Mouse (Mus musculus) left cerebral cortex, postnatal 4 days (tissue): ENCODE data around the gene Spata31d1a. TPM values are rescaled to one million over a fixed set of nuclear protein-coding genes. Genes with fewer than 3 reads are reported as not detected.

Experiments
- DNase-seq: peaks from one replicate; pipeline ENCODE4 v3.0.0-alpha.2; 2022
- intact Hi-C: fragments of 180-260 bp; cut with DNase I; formaldehyde crosslinking; loops from one replicate; pipeline ENCODE4 v1.15.1; 2025
- total RNA-seq, 2 experiments: library from RNA; stranded (reverse); gene quantifications; 2 replicates each; pipeline ENCODE4 v1.2.3; 2021

Spata31d1a gene
- total RNA-seq, 2 experiments from 2014 or later: 0.46 to 0.48 TPM

DNA sequence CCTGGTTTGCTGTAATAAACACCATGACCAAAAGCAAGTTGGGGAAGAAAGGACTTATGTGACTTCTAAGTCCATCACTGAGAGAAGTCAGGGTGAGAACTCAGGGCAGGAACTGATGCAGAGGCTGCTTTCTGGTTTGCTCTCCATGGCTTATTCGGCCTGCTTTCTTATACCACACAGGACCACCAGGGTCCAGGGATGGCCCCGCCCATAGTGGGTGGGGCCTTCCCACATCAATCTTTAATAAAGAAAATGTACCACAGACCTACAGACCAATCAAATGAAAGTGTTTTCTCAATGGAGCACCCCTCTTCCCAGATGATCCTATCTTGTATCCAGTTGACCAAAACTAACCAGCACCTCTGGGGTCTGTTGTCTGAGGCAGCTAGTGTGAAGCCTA, 38.6 kb downstream of the Spata31d1a start:
- intact Hi-C loops: no loop called here
- DNase-seq: no peak

DNA sequence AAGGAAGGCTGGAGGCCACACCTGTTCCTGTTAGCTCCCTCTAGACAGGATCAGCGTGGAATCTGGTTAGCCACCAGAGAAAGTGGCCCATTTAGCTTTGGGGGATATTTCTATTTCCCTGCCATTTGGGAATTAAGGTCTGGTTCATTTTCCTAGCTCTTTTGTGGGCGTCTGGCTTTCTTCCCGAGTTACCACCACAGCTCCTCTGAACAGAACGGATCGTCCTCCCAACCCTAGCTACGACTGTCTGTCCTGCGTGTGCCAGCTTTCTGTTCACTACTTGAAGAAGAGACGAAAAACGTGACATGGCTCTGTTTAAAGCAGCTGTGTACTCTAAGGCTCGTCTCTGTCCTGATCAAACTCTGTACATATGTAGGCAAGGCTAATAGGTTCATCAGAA, 40.2 kb downstream of the Spata31d1a start:
- no peak for DNase-seq
- intact Hi-C loops: no loop called here

DNA sequence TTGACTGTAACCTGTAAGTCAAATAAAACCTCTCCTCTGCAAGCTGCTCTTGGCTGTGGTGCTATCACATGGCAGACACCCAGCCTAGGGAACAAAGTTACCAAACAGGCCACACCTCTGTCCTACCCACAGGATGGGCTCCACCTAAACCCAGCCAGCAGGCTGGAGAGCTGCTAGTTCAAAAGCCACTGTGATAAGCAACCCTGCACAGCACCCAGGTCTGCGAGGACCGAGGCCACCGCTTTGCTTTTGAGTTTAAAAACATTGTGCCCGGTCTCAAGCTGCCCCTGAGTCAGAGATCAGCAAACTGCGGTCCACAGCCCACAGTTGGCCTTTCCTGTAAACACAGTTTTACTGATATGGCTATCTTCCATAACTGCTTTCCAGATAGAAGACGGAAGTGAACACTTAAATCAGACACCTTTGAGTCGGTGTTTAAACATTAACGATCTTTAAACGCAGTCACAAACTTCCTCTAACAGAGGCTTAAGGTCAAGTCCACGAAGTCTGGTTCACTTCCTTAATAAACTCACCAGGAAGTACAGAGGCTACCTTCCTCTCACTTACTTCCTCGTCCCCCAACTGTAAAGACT, 41.5 kb downstream of the Spata31d1a start:
- DNase-seq: no peak
- intact Hi-C loops: no loop called here

DNA sequence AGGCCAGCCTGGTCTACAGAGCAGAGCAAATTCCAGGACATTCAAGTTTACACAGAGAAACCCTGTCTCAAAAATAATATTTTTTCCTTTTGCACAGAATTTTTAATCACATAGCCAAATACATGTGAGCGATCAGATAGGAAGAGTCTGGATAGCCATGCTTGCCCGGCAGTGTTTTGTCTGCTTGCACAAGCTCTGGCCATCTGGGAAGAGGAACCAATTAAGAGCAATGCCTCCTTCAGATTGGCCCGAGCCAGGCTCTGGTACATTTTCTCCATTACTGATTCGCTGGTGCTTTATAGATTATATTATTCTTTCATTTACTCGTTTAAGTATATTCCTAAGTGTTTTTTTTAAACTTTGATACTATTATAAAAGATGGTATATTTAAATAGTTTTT, 42.4 kb downstream of the Spata31d1a start:
- intact Hi-C loops: no loop called here
- DNase-seq: no peak

DNA sequence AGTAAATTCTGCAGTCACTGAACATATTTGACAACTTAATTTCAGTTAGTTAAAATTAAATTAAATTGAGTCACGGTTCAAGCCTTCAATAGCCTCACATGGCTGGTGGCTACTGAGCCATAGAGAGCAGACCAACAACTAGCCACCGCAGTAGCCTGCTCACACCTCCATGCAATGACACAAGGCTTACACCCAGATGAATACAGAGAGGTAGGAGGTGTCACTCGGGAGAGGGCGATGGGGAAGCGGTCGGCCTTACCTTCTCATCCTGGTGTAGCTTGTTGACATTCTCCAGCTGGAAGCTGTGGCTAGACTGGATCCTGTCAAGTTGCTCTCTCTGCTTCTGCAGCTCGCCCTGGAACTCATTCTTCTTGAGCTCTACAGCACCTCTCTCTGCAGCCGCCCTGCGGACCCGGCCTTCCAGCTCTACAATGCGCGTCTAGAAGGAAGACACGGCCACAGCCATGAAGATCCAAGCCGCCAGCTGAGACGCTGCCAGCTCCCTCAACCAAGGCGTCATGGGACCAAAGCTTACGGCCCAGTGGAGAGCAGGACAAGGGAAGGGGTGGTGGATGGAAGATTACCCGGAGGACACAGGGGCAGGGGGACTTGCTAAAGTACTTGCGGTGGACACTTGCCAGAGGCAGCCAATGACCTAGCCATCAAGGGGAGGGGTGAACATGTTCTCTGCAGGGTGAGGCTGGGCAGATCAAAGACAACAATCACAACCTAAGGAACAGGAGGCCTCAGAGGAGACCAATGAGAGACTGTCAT, 46.0 kb downstream of the Spata31d1a start:
- intact Hi-C loops: no loop called here
- no peak for DNase-seq

DNA sequence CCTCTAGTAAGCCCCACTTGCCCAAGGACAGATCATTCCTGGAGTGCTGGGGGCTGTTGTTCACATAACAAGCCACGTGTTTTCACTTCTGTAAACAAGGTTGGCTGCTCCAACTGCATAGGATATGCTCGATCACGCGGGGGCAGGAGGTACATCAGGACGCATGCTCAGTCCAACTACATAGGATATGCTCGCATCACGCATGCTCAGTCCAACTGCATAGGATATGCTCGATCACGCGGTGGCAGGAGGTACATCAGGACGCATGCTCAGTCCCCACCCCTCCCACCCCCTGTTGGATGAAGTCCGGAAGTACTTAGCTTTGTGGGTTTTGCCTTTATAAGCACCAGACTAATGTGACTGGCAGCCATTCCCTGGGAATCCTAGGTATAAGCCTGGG, 48.2 kb downstream of the Spata31d1a start:
- intact Hi-C loops: no loop called here
- no peak for DNase-seq

DNA sequence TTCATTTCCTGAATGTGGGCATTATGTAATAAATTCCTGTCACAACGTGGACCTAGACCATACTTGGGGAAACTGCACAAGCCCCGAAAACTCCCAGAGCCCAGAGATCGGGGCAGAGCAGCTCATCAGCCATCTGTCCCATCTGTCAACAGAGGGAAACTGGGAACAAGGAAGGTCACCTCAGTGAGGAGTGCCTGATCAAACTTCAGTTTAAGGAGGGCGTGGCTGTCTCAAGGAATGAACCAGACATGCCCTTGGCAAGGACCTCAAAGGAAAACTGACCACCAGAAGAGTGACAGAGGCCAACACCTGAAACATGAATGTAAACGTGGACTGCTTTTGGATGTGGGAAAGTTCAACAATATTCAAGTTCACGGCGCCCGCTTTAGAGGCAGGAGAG, 48.7 kb downstream of the Spata31d1a start:
- no peak for DNase-seq
- intact Hi-C loops: no loop called here

DNA sequence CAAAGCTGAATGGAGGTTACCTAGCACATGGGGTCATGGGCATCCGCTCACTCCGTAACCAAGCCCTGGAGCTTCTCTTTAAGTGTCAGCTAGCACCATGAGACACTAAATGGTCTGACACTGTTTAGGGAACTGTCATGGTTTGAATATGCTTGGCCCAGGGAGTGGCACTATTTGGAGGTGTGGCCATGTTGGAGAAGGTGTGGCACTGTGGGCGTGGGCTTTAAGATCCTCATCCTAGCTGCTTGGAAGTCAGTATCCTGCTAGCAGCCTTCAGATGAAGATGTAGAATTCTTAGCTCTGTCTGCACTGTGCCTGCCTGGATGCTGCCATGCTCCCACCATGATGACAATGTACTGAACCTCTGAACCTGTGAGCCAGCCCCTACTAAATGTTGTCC, 49.8 kb downstream of the Spata31d1a start:
- intact Hi-C loops: no loop called here
- DNase-seq: no peak

DNA sequence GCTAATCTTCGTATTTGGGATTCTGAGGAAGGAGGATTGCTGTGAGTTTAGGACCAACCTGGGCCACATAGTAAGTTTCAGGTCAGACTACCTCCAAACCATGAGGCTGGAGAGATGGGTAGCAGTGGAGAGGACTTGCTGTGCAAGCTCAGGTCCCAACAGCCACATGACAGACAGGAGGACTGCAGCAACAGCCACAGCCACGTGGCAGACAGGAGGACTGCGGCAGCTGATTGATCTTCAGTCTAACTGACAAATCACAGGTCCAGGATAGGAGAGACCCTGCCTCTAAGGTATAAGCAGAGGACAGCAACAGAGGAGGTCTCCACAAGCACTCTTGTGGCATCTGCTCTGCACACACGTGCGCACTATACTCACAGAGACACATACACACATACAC, 52.3 kb downstream of the Spata31d1a start:
- no peak for DNase-seq
- intact Hi-C loops: no loop called here

DNA sequence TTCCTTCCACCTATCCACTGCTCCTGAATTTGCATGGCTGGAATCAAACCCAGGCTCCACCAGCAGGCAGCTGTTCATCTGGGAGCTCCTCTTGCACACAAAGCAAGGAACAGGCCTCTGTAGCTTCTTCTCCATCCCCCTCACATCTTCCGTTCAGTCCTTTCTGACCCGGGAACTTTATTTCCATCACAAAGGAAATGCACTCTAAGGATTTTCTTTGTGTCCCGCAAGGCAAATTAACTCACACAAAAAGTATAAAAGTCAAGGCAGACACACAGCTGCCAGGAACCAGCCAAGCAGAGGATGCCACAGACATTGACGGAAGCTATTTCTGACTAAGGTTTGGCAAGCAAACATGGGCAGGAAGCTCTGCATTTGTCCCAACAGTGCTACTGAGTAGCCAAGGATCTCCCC, 53.1 kb downstream of the Spata31d1a start:
- intact Hi-C loops: no loop called here
- DNase-seq: no peak

DNA sequence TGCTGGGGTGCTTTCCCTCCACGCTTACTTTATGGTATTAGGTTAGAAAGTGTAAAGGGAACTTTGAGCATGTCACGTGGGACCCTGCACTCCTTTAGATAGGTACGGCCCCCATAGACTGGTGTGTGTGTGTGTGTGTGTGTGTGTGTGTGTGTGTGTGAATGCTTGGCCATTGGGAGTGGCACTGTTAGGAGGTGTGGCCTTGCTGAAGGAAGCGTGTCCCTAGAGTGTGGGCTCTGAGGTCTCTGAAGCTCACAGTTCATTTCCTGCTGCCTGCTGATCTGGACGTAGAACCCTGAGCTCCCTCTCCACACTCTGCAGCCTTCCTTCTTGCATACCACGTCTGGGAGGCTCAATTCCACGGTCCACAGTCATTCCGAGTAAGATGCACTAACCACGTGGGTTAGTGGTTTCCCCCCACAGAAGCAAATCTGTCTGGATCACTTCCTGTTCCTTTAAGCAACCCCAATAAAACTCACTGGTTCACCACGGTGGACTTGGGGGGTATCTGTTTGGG, 53.8 kb downstream of the Spata31d1a start:
- DNase-seq: no peak
- intact Hi-C loops: no loop called here

DNA sequence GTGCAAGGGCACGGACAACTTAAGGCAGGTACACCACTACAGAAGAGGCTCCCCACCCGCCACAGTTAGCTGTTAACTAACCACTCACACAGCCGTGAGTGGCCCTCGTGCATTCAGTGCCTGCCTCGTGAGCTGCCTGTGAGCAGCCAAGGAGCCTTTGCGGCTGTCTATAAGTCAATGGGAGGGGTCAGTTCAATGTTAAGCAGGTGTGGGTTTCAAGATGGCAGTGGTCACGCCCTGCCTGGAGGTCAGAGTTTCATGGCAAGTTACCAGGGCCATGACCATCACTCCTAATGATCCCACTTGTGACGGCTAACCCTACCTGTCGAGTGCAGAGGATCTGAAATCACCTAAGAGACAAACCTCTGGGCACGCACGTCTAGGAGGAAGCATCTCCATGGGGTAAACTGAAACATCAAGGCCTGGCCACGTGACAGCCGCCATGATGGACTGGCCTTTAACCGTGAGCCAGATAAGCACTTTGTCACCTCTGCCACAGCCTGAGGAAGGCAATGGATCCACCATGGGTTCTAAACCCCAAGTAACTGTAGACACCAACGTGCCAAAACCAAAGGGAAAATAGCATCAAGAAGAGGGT, 54.3 kb downstream of the Spata31d1a start:
- intact Hi-C loops: no loop called here
- no peak for DNase-seq

DNA sequence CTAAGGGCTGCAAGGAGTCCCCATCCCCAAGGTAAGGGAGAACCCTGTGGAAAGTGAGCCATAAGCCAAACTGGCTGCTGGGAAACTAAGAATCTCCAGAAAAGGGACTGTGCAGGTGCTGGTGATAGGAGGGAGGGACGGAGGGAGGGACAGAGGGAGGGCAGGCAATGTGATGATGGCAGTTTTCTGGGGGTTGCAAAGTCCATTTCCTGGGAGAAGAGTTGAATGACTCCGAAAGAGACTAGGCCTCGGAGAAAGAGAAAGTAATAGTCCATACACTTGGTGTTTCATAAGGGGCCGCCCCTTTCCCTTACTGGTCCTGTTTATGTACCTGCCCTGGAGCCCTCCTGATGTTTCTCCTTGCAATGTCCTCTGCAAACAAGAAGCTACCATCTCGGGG, 55.7 kb downstream of the Spata31d1a start:
- DNase-seq: no peak
- intact Hi-C loops: no loop called here

DNA sequence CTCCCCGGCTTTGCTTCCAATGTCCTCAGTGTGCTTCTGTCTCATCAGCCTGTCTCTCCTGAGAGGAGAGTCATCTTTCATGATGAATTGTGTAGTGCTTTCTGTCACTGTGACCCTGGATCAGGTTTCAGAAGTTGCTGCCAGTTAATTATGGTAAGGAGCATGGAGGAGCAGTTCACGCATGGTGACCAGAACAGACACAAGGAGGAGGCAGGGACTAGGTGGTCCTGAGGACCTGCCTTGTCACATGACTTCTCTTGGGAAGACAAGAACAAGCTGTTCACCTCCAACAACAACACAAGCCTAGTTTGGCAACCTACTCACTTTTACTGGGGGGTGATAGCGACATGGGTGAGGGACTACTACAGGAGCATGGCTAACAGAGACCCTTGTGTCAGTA, 57.0 kb downstream of the Spata31d1a start:
- intact Hi-C loops: no loop called here
- DNase-seq: no peak

DNA sequence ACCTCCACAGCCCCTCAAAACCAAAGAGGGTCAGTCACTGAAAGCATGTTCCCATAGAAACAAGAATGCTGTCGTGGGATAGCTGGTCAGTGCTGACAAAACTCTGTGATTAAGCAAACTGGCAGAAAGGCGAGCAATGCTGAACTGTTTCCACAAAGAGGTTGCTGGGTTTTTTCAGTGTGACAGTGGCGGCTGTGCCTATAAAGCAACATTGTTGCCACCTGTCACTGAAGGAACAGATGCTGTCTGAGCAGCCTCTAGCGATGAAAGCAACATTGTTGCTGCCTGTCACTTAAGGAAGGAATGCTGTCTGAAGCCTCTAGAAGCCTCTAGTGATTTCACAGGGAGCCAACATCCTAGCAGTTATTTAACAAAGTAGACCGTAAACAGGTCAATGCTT, 57.5 kb downstream of the Spata31d1a start:
- no peak for DNase-seq
- intact Hi-C loops: no loop called here

Other genes with a start within 250 kb of the Spata31d1a start
- gene Agtpbp1, start 125.1 kb downstream of the Spata31d1a start, total RNA-seq: 100 to 1,000 TPM; 329 to 336 TPM
- gene Naa35, start 125.1 kb downstream of the Spata31d1a start, total RNA-seq: 100 to 1,000 TPM; 129 to 143 TPM
- 10 to 100 TPM; 15.5 to 16.5 TPM for gene Golm1, start 34.5 kb downstream of the Spata31d1a start, total RNA-seq
- gene 4921517D22Rik, start 16.2 kb downstream of the Spata31d1a start, total RNA-seq: not detected
- not detected for gene Spata31d1b, start 2.0 kb upstream of the Spata31d1a start, total RNA-seq
- gene Spata31d1d, start 21.4 kb upstream of the Spata31d1a start, total RNA-seq: under 1 TPM in 1 of 2 experiments, not detected in 1; 0.08 TPM
- gene 1700014D04Rik, start 36.4 kb upstream of the Spata31d1a start, total RNA-seq: under 1 TPM; 0.18 to 0.42 TPM
- gene Isca1, start 59.5 kb upstream of the Spata31d1a start, total RNA-seq: 10 to 100 TPM; 74.4 to 76.6 TPM
- gene Gm49354, start 71.9 kb upstream of the Spata31d1a start, total RNA-seq: not detected
- 10 to 100 TPM; 66.2 to 70.8 TPM for gene Tut7, start 112.8 kb upstream of the Spata31d1a start, total RNA-seq